Mouse (Mus musculus): ENCODE data around the gene Grk5.

Grk5 gene

GRCm38 (mm10) chr19:61080251-61080749 lies 190.8 kb downstream of the Grk5 start:
- peak; percentile 53 for DNase-seq

- no peak for DNase-seq
Measured at GRCm38 (mm10) chr19:61083006-61083405, 193.5 kb downstream of the Grk5 start.

- peak; percentile 91 for DNase-seq
Measured at GRCm38 (mm10) chr19:61084149-61084940, 194.8 kb downstream of the Grk5 start.

- no peak for DNase-seq
Measured at GRCm38 (mm10) chr19:61085217-61085616, 195.7 kb downstream of the Grk5 start.

GRCm38 (mm10) chr19:61087781-61088180 lies 198.2 kb downstream of the Grk5 start:
- no peak for DNase-seq

GRCm38 (mm10) chr19:61089001-61089400 lies 199.5 kb downstream of the Grk5 start:
- DNase-seq = no peak

GRCm38 (mm10) chr19:61090541-61090940 lies 201.0 kb downstream of the Grk5 start:
- no peak for DNase-seq

- DNase-seq = no peak
Measured at GRCm38 (mm10) chr19:61096776-61097175, 207.2 kb downstream of the Grk5 start.

- DNase-seq = peak; percentile 24
Measured at GRCm38 (mm10) chr19:61097764-61098163, 208.2 kb downstream of the Grk5 start.

GRCm38 (mm10) chr19:61110184-61110583 lies 220.6 kb downstream of the Grk5 start:
- DNase-seq = no peak

- DNase-seq = no peak
Measured at GRCm38 (mm10) chr19:61131096-61131495, 241.5 kb downstream of the Grk5 start.

GRCm38 (mm10) chr19:61138655-61139054 lies 249.1 kb downstream of the Grk5 start:
- DNase-seq = peak; percentile 14

GRCm38 (mm10) chr19:61140342-61141206 lies 251.0 kb downstream of the Grk5 start, which contains the start of gene Zfp950:
Gene Zfp950, minus strand, starts transcription at chr19:61140840.
- peak; percentile 91 for DNase-seq

GRCm38 (mm10) chr19:61141299-61141698 lies 251.8 kb downstream of the Grk5 start:
- DNase-seq = no peak
